Mouse (Mus musculus) erythroblast, embryonic 14.5 days (primary cell): ENCODE data around the gene Erg.

Source experiments
- GATA1 ChIP-seq: IDR thresholded peaks from 2 replicates; pipeline ENCODE4 v1.6.1; 2012; ENCODE audit warnings: low read length, inconsistent platforms, mixed read lengths
- TAL1 ChIP-seq: IDR thresholded peaks from 3 replicates; pipeline ENCODE4 v1.6.1; 2012; ENCODE audit warnings: low read length, inconsistent platforms, mixed read lengths

DNA sequence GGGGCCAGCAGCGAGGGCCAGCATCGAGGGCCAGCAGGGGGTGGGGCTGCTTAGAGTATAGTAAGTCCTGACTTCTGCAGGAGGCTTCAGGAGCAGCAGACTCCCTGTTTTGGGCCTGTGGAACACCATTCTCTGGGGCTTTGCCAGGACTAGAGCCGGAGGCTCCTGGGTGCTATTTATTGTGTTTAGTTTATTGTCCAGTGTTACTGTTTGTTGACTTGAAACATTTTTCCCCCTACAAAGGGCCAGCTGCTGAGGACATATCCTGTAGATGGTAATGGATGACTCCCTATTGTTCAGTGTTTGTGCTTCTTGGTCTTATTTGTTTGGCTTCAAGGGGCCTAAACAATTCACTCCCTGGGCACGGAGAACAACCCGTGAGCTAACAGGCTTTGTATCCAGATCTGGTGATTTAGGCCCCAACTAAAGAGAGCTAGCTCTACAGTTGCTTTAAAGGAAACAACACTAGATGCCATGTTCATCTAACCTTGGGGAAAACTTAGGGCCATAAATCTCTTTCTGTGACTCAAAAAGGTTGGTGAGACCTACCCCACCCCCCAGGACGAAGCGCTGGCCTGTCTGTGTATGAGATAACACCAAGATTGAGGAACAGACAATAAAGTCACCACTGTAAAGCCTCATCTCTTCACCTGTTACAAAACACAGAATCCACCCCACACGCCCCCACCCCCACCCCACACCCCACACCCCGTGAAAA lies 137.6 kb downstream of the Erg start:
- TF ChIP-seq GATA1 (no peak), TAL1 (no peak)
